Mouse (Mus musculus) embryonic facial prominence, embryonic 11.5 days (tissue): ENCODE measurements around the gene Fsd2. TPM values are rescaled to one million over a fixed set of nuclear protein-coding genes. Genes with fewer than 3 reads are reported as not detected.

Source experiments
- ATAC-seq: fragments of 200-750 bp; cut with Nextera tagmentation; replicated peaks from 2 replicates; pipeline ENCODE4 v1.8.0; 2017; ENCODE audit warnings: low read depth; ENCODE audit not compliant: insufficient number of reproducible peaks, low FRiP score, low TSS enrichment
- DNase-seq: peaks from one replicate; pipeline ENCODE4 v3.0.0-alpha.2; 2015; ENCODE audit warnings: low spot score
- H3K27ac ChIP-seq: fragments of 300-500 bp; sonication (generic); replicated peaks from 2 replicates; pipeline ENCODE4 v1.5.1; 2014; ENCODE audit warnings: mild to moderate bottlenecking, low read depth, low read length, control low read depth
- H3K27me3 ChIP-seq: fragments of 300-500 bp; sonication (generic); 2 replicates; pipeline ENCODE4 v1.6.1; 2014; ENCODE audit warnings: mild to moderate bottlenecking, low read length, moderate library complexity, mixed read lengths; ENCODE audit not compliant: control insufficient read depth, insufficient read depth
- H3K36me3 ChIP-seq: fragments of 300-500 bp; sonication (generic); replicated peaks from 2 replicates; pipeline ENCODE4 v1.6.1; 2014; ENCODE audit warnings: low read depth, mild to moderate bottlenecking, low read length, moderate library complexity, mixed read lengths; ENCODE audit not compliant: control insufficient read depth, insufficient read depth
- H3K4me1 ChIP-seq: fragments of 300-500 bp; sonication (generic); 2 replicates; pipeline ENCODE4 v1.6.1; 2014; ENCODE audit warnings: low read length, mixed read lengths; ENCODE audit not compliant: control insufficient read depth, insufficient read depth
- H3K4me2 ChIP-seq: fragments of 300-500 bp; sonication (generic); 2 replicates; pipeline ENCODE4 v1.6.1; 2014; ENCODE audit warnings: low read depth, mild to moderate bottlenecking, control low read depth, low read length, moderate library complexity
- H3K4me3 ChIP-seq: fragments of 300-500 bp; sonication (generic); 2 replicates; pipeline ENCODE4 v1.5.1; 2014; ENCODE audit warnings: low read depth, low read length, control low read depth
- H3K9ac ChIP-seq: fragments of 300-500 bp; sonication (generic); replicated peaks from 2 replicates; pipeline ENCODE4 v1.6.1; 2014; ENCODE audit warnings: mild to moderate bottlenecking, control low read depth, low read length
- H3K9me3 ChIP-seq: fragments of 300-500 bp; sonication (generic); replicated peaks from 2 replicates; pipeline ENCODE4 v1.6.1; 2016; ENCODE audit warnings: mild to moderate bottlenecking, low read length, inconsistent platforms, mixed read lengths; ENCODE audit not compliant: control insufficient read depth
- WGBS: fragments of 180-500 bp; shearing (Covaris S2); extraction: QIAGEN DNeasy Blood & Tissue Kit; methylation state at CpG from one replicate; pipeline ENCODE4 v1.1.7; 2014; 5-methylcytosine and 5-hydroxymethylcytosine counted together
- polyA plus RNA-seq: library from polyadenylated mRNA; unstranded; fragments of >200 nt; fragmentation: Nextera tagmentation; extraction: Ambion mirVana; gene quantifications from 2 replicates; pipeline ENCODE4 v1.2.1, GENCODE M21; 2014

Fsd2 gene
- 0.20 and 0.35 TPM in 2 replicates for polyA plus RNA-seq

DNA sequence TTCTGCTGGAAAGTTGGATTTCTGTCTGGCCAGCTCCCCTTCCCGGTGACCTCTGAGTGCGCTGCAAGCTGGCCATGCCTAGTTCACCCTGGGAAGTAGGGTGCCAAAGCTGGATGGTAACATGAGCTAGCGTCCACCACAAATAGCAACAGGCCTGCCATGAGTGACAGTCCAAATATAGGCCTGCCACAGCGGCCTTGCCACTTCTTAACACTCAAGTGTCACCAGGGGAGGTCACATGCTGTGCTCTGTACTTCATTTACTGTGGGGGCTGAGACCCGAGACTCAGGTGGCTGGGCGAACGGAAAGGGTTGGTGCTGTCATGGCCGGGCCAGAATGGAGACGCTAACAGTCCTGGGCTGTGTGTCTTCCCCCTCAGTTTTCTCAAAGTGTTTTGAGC lies at the start of gene Fsd2:
TSS of gene Fsd2 (minus strand) at position 53 of the 400 bp plus-strand sequence.
- WGBS = 72% methylated on average over 9 of the region's 9 CpGs
- no peak within 1 kb of the TSS for H3K4me2 ChIP-seq
- H3K27me3 ChIP-seq = no peaks in the 10 kb centered on the region
- no peak within 1 kb of the TSS for H3K4me3 ChIP-seq
- DNase-seq = no peak
- no peak for ATAC-seq
- H3K9me3 ChIP-seq = no peaks in the 10 kb centered on the region
- peaks cover 2% of the 10 kb centered on the region; the same call in 1 of the 2 replicates for H3K4me1 ChIP-seq
- no peaks in the 10 kb centered on the region for H3K36me3 ChIP-seq
- H3K9ac ChIP-seq = no peak within 1 kb of the TSS
- H3K27ac ChIP-seq = no peak within 1 kb of the TSS

DNA sequence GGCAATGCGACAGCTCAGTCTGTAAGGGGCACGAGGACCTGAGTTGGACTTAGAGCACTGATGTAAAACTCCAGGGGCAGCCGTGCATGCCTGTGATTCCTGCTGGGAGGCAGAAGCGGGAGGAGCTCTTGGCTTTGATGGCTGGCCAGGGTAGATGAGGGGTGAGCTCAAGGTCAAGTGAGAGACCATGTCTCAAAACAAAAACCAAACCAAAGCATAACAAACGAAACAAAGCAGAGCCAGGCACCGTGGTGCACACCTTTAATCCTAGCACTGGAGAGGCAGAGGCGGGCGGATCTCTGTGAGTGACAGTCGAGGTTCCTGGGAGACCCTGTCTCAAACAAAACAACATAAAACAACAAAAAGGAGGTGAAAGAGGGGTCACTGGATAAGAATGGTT lies 48.3 kb upstream of the Fsd2 start:
- H3K36me3 ChIP-seq = no peaks in the 10 kb centered on the region
- no peaks in the 10 kb centered on the region for H3K9me3 ChIP-seq
- no peaks in the 10 kb centered on the region for H3K4me1 ChIP-seq
- DNase-seq = no peak
- H3K4me3 ChIP-seq = no peak overlapping the region
- no peak overlapping the region for H3K27ac ChIP-seq
- no peak overlapping the region for H3K9ac ChIP-seq
- no peak overlapping the region for H3K4me2 ChIP-seq
- ATAC-seq = no peak
- H3K27me3 ChIP-seq = no peaks in the 10 kb centered on the region
- 68% methylated on average over 9 of the region's 9 CpGs for WGBS

DNA sequence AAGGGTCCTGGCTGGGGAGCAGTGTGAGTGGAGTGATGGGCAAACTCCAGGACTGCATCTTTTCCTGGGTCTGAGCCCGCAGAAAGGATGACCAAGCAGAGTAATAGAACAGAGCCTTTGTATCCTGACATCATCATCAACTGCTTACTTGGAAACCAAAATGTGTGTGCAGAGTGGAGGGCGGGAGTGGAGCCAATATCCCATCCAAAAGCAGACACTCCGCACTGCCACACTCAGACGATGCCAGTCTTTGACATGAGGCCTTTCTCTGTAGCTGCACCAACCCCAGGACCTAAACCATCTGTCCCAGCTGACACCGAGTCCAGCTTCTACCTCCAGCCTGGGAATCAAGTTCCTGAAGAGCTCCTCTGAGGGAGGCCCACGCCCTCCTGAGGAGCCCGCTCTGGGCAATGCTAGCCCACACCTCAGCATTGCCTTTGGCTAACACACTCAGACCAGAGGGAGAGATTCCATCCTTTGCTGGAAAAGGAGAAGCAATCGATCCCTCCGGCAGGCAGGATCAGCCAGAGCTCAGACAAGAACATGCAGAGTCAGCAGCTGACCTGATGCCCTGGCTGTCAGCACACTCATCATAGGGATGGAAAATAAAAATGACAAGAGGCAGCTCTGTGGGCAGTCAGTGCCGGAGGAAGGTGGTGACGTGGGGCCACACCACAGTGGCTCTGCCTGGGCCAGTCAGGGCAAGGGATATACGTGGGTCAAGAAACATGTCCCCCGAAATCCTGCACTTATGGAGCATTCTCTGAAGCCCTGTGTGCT lies 46.3 kb upstream of the Fsd2 start:
- H3K27ac ChIP-seq = no peak overlapping the region
- no peak for DNase-seq
- H3K36me3 ChIP-seq = no peaks in the 10 kb centered on the region
- no peaks in the 10 kb centered on the region for H3K9me3 ChIP-seq
- no peak overlapping the region for H3K9ac ChIP-seq
- no peaks in the 10 kb centered on the region for H3K27me3 ChIP-seq
- H3K4me1 ChIP-seq = no peaks in the 10 kb centered on the region
- ATAC-seq = no peak
- H3K4me3 ChIP-seq = no peak overlapping the region
- 84% methylated on average over 13 of the region's 13 CpGs for WGBS
- H3K4me2 ChIP-seq = no peak overlapping the region

DNA sequence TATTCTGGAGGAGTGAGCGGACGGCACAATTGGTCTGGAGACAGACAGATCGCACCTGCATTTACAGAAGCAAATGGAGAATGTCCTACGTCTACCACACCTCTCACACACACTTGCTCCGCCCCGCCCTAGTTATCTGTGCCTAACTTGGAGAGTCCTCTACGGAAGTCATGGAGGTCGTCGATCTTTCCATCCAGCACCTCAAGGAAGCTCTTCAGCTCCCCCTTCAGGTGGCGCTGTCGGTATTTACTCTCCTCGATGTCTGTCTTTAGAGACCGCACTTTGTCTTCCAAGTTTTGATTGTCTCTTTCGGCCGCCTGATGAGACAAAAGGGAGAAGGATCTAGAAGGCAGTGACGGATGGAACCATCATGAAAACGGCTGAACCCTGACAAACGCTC lies 43.4 kb upstream of the Fsd2 start:
- H3K36me3 ChIP-seq = no peaks in the 10 kb centered on the region
- no peak overlapping the region for H3K27ac ChIP-seq
- H3K4me3 ChIP-seq = no peak overlapping the region
- peak; percentile 30 for DNase-seq
- H3K4me1 ChIP-seq = no peaks in the 10 kb centered on the region
- 59% methylated on average over 18 of the region's 18 CpGs for WGBS
- H3K9ac ChIP-seq = no peak overlapping the region
- ATAC-seq = no peak
- no peaks in the 10 kb centered on the region for H3K27me3 ChIP-seq
- H3K4me2 ChIP-seq = no peak overlapping the region
- H3K9me3 ChIP-seq = no peaks in the 10 kb centered on the region

DNA sequence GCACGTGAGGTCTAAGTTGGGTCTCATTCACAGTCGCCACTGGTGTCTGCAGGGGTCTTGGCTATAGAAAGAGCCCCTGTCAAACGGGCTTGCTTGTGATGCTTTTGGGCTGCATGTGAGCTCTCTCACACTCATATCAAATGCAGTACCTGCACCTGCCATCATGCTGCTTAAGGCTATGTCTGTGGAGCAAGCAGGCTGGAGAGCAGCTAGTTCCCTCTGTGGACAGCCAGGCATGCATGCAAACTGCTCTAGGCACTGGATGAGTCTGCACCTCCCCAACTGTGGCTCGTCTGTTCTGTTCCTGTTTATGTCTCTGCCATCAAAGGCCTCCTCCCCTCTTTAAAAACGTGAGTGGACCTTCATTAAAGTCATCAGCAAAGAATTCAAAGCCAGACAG lies 39.7 kb upstream of the Fsd2 start:
- Histone ChIP-seq H3K36me3 (no peaks in the 10 kb centered on the region), H3K4me1 (no peaks in the 10 kb centered on the region), H3K4me2 (no peak overlapping the region), H3K9me3 (no peaks in the 10 kb centered on the region), H3K27me3 (no peaks in the 10 kb centered on the region), H3K4me3 (no peak overlapping the region), H3K9ac (no peak overlapping the region), H3K27ac (no peak overlapping the region)
- ATAC-seq (no peak), DNase-seq (no peak)
- WGBS = 65% methylated on average over 5 of the region's 5 CpGs

DNA sequence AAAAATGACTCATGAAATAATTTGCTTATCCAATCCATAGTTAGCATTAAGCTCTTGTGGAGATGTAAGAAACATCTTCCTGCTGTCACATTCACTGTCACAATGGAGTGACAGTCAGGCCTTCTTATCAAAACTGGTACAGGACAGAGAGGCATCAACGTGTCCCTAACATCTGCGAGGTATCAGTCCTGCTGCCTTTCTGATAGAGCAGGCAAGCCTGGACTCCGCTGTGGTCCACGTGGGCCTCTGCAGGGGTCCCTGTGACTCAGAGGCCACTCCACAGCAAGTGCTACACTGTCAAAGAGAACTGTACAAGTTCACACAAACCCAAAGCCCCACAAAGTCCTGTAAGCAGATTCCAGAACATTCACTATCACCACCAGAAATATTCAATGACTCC lies 38.7 kb upstream of the Fsd2 start:
- H3K27ac ChIP-seq = no peak overlapping the region
- 78% methylated on average over 4 of the region's 4 CpGs for WGBS
- no peak overlapping the region for H3K9ac ChIP-seq
- ATAC-seq (no peak), DNase-seq (no peak)
- no peak overlapping the region for H3K4me3 ChIP-seq
- no peaks in the 10 kb centered on the region for H3K36me3 ChIP-seq
- no peaks in the 10 kb centered on the region for H3K9me3 ChIP-seq
- no peaks in the 10 kb centered on the region for H3K27me3 ChIP-seq
- no peaks in the 10 kb centered on the region for H3K4me1 ChIP-seq
- H3K4me2 ChIP-seq = no peak overlapping the region

DNA sequence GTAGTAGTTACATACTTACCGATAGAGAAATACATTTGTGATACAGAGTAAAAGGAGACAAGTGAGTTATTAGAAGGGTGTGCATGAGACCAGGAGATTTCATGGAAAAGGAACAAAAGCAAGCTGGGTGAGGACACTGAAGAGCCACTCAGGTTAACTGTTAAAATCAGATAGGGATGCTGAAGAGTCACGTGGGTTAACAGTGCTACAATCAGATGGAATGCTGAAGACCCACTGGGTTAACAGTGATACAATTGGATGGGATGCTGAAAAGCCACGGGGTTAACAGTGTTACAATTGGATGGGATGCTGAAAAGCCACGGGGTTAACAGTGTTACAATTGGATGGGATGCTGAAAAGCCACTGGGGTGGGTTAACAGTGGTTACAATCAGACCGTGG lies 38.2 kb upstream of the Fsd2 start:
- Histone ChIP-seq H3K36me3 (no peaks in the 10 kb centered on the region), H3K27me3 (no peaks in the 10 kb centered on the region), H3K27ac (no peak overlapping the region), H3K9me3 (no peaks in the 10 kb centered on the region), H3K4me3 (no peak overlapping the region), H3K9ac (no peak overlapping the region), H3K4me2 (no peak overlapping the region), H3K4me1 (no peaks in the 10 kb centered on the region)
- no peak for DNase-seq
- no peak for ATAC-seq
- 80% methylated on average over 5 of the region's 5 CpGs for WGBS

DNA sequence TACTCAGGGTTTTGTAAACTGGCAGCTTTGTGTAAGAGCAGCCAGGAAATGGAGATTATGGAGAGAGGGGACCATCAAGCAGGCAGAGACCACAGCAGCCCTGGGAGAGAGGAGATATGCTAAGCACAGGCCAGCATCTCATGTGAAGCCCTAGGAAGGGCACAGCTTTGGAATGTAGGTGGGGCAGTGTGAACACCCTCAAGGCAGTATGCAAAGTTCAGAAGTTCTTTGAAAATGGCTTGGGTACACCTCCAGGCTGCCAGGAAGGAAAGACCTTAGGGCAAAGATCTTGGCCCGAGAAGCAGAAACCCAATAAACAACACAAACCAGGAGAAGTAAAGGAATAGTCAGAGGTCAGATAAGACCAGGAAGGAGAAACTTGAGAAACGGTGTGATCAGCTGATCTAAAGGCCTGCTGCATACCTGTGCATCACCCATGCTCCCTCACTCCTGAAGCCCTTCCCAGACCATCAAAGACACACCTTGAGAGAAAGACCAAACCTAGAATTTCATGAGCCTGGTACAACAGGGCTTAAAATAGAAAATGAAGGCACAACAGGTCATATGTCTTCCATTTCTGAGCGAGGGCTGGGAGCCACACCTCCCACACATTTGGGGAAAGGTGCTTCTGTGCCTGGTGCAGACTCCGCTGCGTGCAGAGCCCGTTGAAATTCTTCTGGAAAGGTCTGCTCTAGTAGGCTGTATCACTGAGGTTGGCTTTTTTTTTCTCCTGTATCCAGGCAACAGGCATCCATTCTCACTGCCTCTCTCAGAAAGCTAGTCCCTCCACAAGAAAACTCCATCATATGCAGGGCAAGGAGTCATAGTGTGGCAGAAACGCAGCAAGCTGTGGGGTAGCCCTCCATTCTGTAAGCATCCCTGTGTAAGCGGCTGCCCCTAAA lies 32.9 kb upstream of the Fsd2 start:
- ATAC-seq (no peak), DNase-seq (no peak)
- H3K27ac ChIP-seq = no peak overlapping the region
- no peak overlapping the region for H3K4me3 ChIP-seq
- WGBS = 63% methylated on average over 8 of the region's 8 CpGs
- no peak overlapping the region for H3K4me2 ChIP-seq
- no peaks in the 10 kb centered on the region for H3K36me3 ChIP-seq
- no peaks in the 10 kb centered on the region for H3K4me1 ChIP-seq
- H3K9ac ChIP-seq = no peak overlapping the region
- no peaks in the 10 kb centered on the region for H3K9me3 ChIP-seq
- H3K27me3 ChIP-seq = no peaks in the 10 kb centered on the region
